Mouse (Mus musculus) layer of hippocampus, adult 8-10 months (tissue): ENCODE measurements around the gene Actn1. TPM values are rescaled to one million over a fixed set of nuclear protein-coding genes. Genes with fewer than 3 reads are reported as not detected.

Source experiments
- DNase-seq, 2 experiments: peaks; one replicate each; pipeline ENCODE4 v3.0.0; 2022; ENCODE audit warnings: low spot score in 2 of 2
- total RNA-seq, 4 experiments: library from RNA; stranded (reverse); gene quantifications; 2 replicates each; pipeline ENCODE4 v1.2.4; 2022

Gene Actn1
- total RNA-seq, 4 experiments from 2014 or later: 79.9 to 104 (median 90.3) TPM

GRCm38 (mm10) chr12:80137246-80137645 is 122.9 kb downstream of the Actn1 start:
- DNase-seq: no peak

DNA sequence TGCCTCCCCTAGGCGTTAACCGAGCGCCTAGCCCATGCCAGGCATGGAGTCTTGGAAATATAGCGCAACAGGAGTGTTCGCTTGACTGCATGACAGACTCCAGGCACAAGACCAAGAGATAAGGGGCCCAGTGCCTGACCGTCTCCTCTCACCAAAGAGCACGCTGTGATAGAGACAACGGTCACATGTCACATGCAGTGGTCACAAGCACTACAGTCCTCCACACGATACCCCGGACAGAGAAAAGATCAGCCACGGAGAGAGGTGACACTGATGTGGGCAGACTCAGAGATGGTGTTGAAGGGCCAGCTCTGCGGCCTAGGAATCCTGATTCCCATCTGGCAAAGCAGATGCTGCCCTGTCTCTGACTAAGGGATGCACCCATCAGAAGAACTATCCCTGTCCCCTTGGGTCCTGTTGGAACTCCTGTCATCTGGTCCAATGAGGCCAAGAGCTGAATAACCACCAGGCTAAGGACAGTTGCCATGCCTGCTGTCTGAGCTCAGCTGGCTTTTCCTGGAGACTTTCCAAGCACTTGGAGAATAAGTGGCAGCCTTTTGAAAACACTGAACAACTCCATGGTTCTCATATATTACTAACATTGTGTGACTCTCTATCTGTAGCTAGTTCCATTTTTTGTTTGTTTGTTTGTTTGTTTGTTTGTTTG is 123.8 kb downstream of the Actn1 start:
- DNase-seq: no peak

GRCm38 (mm10) chr12:80135173-80135572 is 125.0 kb downstream of the Actn1 start:
- no peak for DNase-seq

DNA sequence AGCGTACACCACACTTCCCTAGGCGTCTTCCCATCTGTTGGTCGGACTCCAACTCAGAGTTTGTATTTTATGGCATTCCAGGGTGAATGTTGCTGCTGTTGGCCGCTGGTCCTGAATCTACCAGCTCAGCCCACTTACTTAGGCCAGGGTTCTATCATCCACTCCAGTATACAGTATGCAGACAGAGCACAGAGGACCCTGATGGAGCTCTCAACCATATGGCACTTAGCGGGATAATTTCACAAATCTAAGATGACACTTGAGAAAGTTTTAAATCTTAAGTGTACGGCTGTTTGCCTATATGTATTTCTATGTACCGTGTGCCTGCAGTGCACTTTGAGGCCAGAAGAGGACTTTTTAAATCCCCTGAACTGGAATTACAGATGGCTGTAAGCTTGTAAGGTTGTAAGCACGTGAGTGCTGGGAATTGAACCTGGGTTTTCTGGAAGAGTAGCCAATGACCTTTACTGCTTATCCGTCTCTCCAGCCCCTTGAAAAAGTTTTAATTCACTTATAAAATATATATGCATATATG is 127.1 kb downstream of the Actn1 start:
- DNase-seq: no peak

DNA sequence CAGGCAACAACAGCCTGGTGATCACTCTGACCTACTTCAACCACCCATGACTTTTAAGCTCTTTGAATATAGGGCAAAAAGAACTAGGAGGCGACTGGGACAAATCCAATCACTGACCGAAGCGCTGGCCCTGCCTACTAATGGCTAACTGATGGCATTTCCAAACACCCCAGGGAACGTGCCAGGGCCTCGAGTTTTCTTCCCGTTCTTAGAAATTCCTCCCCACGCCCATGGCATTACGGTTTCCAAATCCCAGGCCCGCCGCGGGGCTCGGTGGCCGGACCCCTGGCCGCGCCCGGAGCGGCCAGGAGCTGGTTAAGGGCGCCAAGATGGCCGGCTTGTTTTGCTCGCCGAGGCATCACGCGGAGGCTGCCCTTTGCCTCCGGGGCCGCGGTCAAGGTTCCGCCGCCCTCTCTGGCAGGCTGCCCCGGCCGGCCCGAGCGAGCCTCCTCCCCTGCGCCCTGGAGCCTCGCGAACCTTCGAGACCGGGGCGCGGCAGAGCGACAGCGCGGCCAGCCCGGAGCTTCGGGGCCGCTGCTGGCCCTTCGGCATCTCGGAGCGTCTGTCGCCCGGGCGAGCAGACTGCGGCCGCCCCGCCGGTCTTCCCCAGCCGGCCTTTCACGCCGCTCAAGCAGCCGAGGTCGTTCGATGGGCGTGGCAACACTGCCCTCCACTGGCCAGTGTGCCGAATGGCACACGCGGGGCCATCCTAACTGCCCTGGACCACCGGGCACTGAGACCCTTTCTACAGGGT is 127.7 kb downstream of the Actn1 start:
- peak in 1 of 2 experiments; percentile 81 for DNase-seq

- no peak for DNase-seq
Observed at GRCm38 (mm10) chr12:80131359-80132249, 128.6 kb downstream of the Actn1 start.

- DNase-seq: no peak
Observed at GRCm38 (mm10) chr12:80130558-80131358, 129.4 kb downstream of the Actn1 start.

DNA sequence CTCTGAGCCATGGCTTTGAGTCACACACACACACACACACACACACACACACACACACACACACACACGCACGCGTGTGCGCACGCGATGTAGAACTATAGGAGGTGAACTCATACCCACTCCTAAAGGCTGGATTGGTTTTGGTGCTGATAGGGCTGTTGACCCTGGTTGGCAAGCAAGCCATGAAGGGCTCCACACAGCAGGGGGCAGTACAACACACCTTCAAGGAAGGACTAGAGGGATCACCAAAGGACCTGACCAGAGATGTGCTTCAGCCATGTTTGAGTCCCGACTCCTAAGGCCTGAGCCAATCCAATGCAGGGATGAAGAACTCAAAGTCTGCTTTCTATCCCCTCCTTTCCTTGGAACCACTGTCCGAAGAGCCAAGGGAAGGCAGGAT is 130.6 kb downstream of the Actn1 start:
- no peak for DNase-seq

DNA sequence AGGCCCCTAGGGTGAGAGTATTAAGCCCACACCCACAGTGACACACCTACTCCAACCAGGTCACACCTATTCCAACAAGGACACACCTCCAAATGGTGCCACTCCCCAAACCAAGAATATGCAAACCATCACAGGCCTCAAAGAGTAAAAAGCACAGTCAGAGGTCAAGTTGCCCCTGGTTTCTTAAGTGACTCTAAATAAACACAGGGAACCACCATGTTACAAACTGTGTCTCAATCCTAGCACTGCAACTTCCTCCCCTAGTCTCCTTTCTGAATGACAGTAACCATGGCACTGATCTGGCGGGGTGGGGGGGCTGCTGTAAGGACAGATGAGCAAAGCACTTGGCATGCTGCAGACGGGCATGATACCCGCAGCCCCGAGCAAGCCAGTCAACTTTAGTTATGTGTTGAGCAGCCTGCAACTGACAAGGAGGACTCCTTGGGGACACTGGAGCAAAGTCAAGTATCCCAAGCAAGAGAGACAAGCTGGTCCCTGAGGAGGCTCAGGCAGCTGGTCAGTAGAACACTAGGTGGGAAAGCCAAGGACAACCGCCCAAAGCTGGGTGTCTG is 132.9 kb downstream of the Actn1 start:
- no peak for DNase-seq

- DNase-seq: no peak
Observed at GRCm38 (mm10) chr12:80125316-80125715, 134.9 kb downstream of the Actn1 start.

- DNase-seq: no peak
Observed at GRCm38 (mm10) chr12:80124756-80125155, 135.4 kb downstream of the Actn1 start.

DNA sequence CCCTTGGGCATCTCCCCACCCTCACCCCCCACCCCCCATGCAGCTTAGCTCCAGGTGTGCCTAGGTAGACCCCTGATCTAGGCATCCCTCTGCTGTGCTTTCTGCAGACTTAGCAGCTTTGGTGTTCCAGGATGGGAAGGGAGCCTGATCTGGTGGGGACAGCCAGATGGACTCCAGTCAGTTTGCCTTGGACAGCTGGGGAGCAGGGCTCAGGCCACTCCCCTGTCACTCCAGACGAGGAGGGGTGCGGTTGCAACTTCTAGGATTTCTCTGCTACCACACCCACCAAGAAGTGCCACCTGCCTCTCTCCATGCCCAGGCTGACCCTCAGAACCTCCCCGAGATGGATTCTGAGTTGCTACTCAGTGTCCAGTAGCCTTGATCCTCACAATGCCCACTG is 136.0 kb downstream of the Actn1 start:
- DNase-seq: no peak

- DNase-seq: no peak
Observed at GRCm38 (mm10) chr12:80123227-80123803, 136.9 kb downstream of the Actn1 start.

DNA sequence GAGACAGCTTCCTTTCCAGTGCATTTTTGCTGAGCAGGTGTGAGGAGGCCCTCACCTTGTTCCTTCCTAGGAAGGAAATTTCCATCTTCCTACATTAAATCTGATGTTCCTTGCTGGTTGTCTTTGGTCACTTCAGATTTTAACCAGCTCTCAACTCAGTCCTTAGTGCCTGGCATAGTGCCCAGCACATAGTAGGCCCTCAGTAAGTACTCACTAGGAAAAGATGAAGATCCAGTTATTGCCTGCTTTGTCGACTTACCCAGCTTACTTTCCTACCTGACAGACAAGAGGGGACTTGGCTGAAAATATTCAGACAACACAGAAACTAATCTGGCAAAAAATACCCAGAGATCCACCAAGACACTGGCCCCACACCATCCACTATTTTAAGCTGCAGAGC is 138.7 kb downstream of the Actn1 start:
- DNase-seq: no peak

DNA sequence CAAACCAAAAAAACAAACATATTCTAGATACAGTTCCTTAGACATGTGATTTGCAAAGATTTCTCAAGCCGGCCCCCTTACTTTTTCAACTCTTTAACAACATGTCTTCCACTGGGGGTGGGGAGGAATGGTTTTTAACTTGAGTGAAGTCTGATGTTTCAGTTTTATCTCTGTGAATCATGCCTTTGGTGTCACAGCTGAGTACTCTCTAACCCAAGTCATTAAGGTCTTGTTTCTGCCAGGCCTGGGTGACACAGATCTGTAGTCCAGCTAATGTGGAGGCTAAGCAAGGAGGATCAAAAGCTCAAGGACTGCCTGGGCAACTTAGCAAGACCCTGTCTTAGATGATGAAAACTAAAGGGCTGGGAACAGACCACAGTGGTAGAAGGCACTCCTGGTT is 141.6 kb downstream of the Actn1 start:
- no peak for DNase-seq

Other genes with a start within 250 kb of the Actn1 start
- 10 to 100 TPM; 35.0 to 47.6 (median 42.9) TPM for gene Zfp36l1, start 147.4 kb downstream of the Actn1 start, total RNA-seq
- 10 to 100 TPM; 60.9 to 78.0 (median 70.8) TPM for gene Dcaf5, start 176.2 kb upstream of the Actn1 start, total RNA-seq
- gene Exd2, start 202.7 kb upstream of the Actn1 start, total RNA-seq: 100 to 1,000 TPM in 2 of 4 experiments, 10 to 100 TPM in 2; 86.5 to 127 (median 106) TPM